Mouse (Mus musculus) lung, postnatal 0 days (tissue): ENCODE results near the gene Rarres2.

ENCODE experiments used
- CTCF ChIP-seq: IDR thresholded peaks from 2 replicates; pipeline ENCODE4 v1.5.1; 2016; ENCODE audit warnings: antibody characterized with exemption, mild to moderate bottlenecking
- EP300 ChIP-seq: IDR thresholded peaks from 2 replicates; pipeline ENCODE4 v1.6.1; 2016; ENCODE audit warnings: antibody characterized with exemption, mild to moderate bottlenecking, control low read depth

- no peak for TF ChIP-seq EP300
- no peak for TF ChIP-seq CTCF
Observed at GRCm38 (mm10) chr6:48609512-48609911, 36.9 kb upstream of the Rarres2 start.
